Mouse (Mus musculus) liver, embryonic 14.5 days (tissue): ENCODE data around the gene Rtp1.

Experiments
- CTCF ChIP-seq: IDR thresholded peaks from 2 replicates; pipeline ENCODE4 v1.5.1; 2016; ENCODE audit warnings: antibody characterized with exemption, low read depth, control low read depth
- EP300 ChIP-seq: IDR thresholded peaks from 2 replicates; pipeline ENCODE4 v1.6.1; 2016; ENCODE audit warnings: antibody characterized with exemption, low read depth

DNA sequence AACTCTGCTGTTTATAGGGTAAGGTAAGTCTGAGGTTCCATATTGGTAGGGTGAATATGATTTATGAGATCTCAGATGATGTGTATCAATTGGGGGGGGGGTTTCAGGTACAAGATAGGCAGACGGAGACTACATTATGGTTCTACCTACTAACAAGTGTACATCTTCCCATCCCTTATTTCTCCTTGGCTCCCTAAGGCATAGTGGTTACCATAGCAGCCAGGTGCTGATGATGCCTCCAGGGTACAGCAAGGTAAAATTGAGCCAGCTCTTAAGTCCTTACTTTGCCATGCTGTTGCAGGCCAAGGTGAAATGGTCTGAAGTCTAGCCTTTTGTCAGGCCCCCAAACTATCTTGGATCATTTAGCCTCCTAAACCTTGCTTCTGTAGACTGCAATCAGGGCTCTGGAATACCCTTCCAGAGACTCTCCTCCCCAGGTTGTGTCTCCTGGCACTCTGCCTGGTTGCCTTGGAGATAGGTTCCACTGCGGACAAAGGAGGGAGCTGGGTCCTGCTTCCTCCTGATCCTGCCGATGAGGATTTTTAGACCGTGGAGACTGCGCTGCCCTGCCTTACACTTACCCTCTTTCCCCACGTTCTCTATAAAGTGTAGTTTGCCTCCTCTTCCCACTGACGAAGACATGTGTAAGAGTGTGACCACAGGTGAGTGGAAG, at the start of gene Rtp1:
- TF ChIP-seq CTCF (no peak), EP300 (no peak)
